Mouse (Mus musculus) skeletal muscle tissue, adult 2 months (tissue): Measurements from ENCODE around the gene Nrarp.
A peak's percentile ranks its signal among the peaks of the same experiment; 100 is the strongest.

ENCODE experiments used
- DNase-seq: peaks from one replicate; pipeline ENCODE4 v3.0.0-alpha.2; 2012; ENCODE audit warnings: low read depth, low spot score

Nrarp gene

GRCm38 (mm10) chr2:25227406-25227805 lies 46.8 kb downstream of the Nrarp start:
- no peak for DNase-seq

GRCm38 (mm10) chr2:25228431-25228889 lies 47.9 kb downstream of the Nrarp start:
- peak; percentile 88 for DNase-seq

GRCm38 (mm10) chr2:25228995-25229530 lies 48.5 kb downstream of the Nrarp start:
- DNase-seq, result no peak

DNA sequence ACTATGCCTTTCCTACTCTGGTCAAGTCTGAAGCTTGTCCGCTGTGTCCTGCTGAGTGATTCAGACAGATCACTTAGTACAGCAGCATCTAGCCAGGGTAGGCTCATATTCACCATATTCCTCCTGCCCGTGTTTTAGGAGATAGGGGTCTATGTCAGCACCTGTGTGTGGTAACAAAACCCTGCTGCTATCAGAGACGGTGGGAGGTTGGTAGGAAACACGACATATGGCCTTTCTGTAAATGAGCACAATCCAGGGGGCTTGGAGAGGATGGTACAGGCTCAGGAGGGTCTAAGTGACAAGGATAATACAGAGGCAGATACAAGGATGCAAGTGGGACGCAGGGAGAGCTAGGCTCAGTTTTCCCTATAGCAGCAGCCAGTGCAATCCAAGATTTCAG lies 49.0 kb downstream of the Nrarp start:
- DNase-seq, result no peak

- no peak for DNase-seq
Observed at GRCm38 (mm10) chr2:25230581-25230980, 50.0 kb downstream of the Nrarp start.

DNA sequence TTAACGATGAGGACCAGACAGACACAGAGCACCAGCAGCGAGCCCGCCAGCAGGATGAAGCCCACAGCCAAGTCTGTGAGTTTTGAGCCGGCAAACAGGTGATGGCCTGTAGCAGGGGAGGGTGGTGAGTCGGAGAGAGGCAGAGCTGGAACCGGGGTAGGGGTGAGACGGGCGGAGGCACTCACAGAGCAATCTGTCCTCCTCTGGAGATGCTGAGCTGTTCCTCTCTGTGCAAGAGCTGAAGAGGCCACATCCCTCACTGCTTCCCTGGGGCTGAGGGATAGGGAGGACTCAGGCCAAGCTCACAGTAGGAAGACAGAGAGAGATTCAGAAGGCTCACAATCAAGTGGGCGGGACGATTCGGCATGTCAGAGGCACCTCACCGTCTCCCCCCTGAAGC lies 50.5 kb downstream of the Nrarp start:
- no peak for DNase-seq
